Mouse (Mus musculus) C2C12 (cell line): ENCODE measurements around the gene Hist1h2ag. TPM values are rescaled to one million over a fixed set of nuclear protein-coding genes. Genes with fewer than 3 reads are reported as not detected.
A peak's percentile ranks its signal among the peaks of the same experiment; 100 is the strongest.
"Not testable (repeated sequence)": the region's sequence is repeated elsewhere in the genome, so short reads cannot be mapped to it uniquely, and the experiment has no call there.

Experiments used
- H3K27me3 ChIP-seq: one replicate; pipeline ENCODE4 v1.6.1; 2011; ENCODE audit not compliant: control insufficient read depth, insufficient read depth, insufficient read length
- H3K36me3 ChIP-seq: one replicate; pipeline ENCODE4 v1.6.1; 2011; ENCODE audit not compliant: control insufficient read depth, insufficient read depth
- H3K4me3 ChIP-seq: one replicate; pipeline ENCODE4 v1.5.1; 2011; ENCODE audit warnings: mild to moderate bottlenecking, control low read depth; ENCODE audit not compliant: poor library complexity, insufficient read depth, severe bottlenecking
- H3K79me2 ChIP-seq: one replicate; pipeline ENCODE4 v1.6.1; 2011; ENCODE audit not compliant: control insufficient read depth, insufficient read depth
- H3K79me3 ChIP-seq: one replicate; pipeline ENCODE4 v1.6.1; 2011; ENCODE audit warnings: low read depth, control low read depth
- H3ac ChIP-seq: one replicate; pipeline ENCODE3; 2011; ENCODE audit warnings: low read depth; ENCODE audit not compliant: control insufficient read depth, insufficient read length
- CEBPB ChIP-seq: IDR thresholded peaks from one replicate; pipeline ENCODE4 v1.6.1; 2011; ENCODE audit warnings: low read depth, mild to moderate bottlenecking, control low read depth, moderate library complexity
- CTCF ChIP-seq: IDR thresholded peaks from one replicate; pipeline ENCODE4 v1.5.1; 2011; ENCODE audit not compliant: control insufficient read depth, insufficient read depth, insufficient read length
- FOSL1 ChIP-seq: IDR thresholded peaks from one replicate; pipeline ENCODE4 v1.8.0; 2011; ENCODE audit warnings: mild to moderate bottlenecking, low read length; ENCODE audit not compliant: poor library complexity, insufficient read depth, severe bottlenecking
- MAX ChIP-seq: IDR thresholded peaks from one replicate; pipeline ENCODE4 v1.6.1; 2011; ENCODE audit warnings: mild to moderate bottlenecking, control low read depth
- MYOD1 ChIP-seq: IDR thresholded peaks from one replicate; pipeline ENCODE4 v1.6.1; 2011; ENCODE audit warnings: low read depth; ENCODE audit not compliant: control insufficient read depth, insufficient read length
- MYOG ChIP-seq: IDR thresholded peaks from one replicate; pipeline ENCODE4 v1.6.1; 2011; ENCODE audit not compliant: control insufficient read depth, insufficient read length; ENCODE audit errors: extremely low read depth
- USF1 ChIP-seq: IDR thresholded peaks from one replicate; pipeline ENCODE4 v1.6.1; 2011; ENCODE audit warnings: low read depth, mild to moderate bottlenecking, control low read depth, moderate library complexity
- polyA plus RNA-seq: library from polyadenylated mRNA; unstranded; fragments of >200 nt; fragmentation: generic; extraction: Trizol; gene quantifications from one replicate; pipeline ENCODE4 v1.2.1, GENCODE M21; 2012; ENCODE audit warnings: missing spikeins

The Hist1h2ag gene
- polyA plus RNA-seq, 1 experiment: 9.8 TPM

GRCm38 (mm10) chr13:22039364-22039763 lies 3.4 kb downstream of the Hist1h2ag start:
- H3K4me3 ChIP-seq: no peak overlapping the region
- H3K79me2 ChIP-seq: no peaks in the 10 kb centered on the region
- no peaks in the 10 kb centered on the region for H3K79me3 ChIP-seq
- H3ac ChIP-seq: no peak overlapping the region
- TF ChIP-seq MAX (no peak), CEBPB (no peak), CTCF (no peak), MYOG (no peak), FOSL1 (no peak), MYOD1 (no peak), USF1 (no peak)
- H3K27me3 ChIP-seq: no peaks in the 10 kb centered on the region
- no peaks in the 10 kb centered on the region for H3K36me3 ChIP-seq

GRCm38 (mm10) chr13:22037415-22037814 lies 5.3 kb downstream of the Hist1h2ag start:
- Histone ChIP-seq H3K36me3 (no peaks in the 10 kb centered on the region), H3K79me3 (no peaks in the 10 kb centered on the region), H3K4me3 (no peak overlapping the region), H3K79me2 (no peaks in the 10 kb centered on the region), H3K27me3 (no peaks in the 10 kb centered on the region), H3ac (no peak overlapping the region)
- TF ChIP-seq MAX (no peak), FOSL1 (no peak), USF1 (no peak), MYOD1 (no peak), MYOG (no peak), CEBPB (no peak), CTCF (no peak)

GRCm38 (mm10) chr13:22036986-22037385 lies 5.8 kb downstream of the Hist1h2ag start:
- Histone ChIP-seq H3K36me3 (no peaks in the 10 kb centered on the region), H3K27me3 (no peaks in the 10 kb centered on the region), H3ac (no peak overlapping the region), H3K79me2 (no peaks in the 10 kb centered on the region), H3K4me3 (no peak overlapping the region), H3K79me3 (no peaks in the 10 kb centered on the region)
- TF ChIP-seq USF1 (no peak), MYOG (no peak), FOSL1 (no peak), MAX (no peak), MYOD1 (no peak), CEBPB (no peak), CTCF (no peak)

GRCm38 (mm10) chr13:22036149-22036956 lies 6.4 kb downstream of the Hist1h2ag start:
- TF ChIP-seq USF1 (no peak), CTCF (no peak), FOSL1 (no peak), CEBPB (no peak), MAX (no peak), MYOG (no peak), MYOD1 (no peak)
- H3K36me3 ChIP-seq: no peaks in the 10 kb centered on the region
- H3K79me2 ChIP-seq: no peaks in the 10 kb centered on the region
- peak overlapping the region; percentile 83 for H3ac ChIP-seq
- H3K79me3 ChIP-seq: no peaks in the 10 kb centered on the region
- H3K27me3 ChIP-seq: no peaks in the 10 kb centered on the region
- no peak overlapping the region for H3K4me3 ChIP-seq

DNA sequence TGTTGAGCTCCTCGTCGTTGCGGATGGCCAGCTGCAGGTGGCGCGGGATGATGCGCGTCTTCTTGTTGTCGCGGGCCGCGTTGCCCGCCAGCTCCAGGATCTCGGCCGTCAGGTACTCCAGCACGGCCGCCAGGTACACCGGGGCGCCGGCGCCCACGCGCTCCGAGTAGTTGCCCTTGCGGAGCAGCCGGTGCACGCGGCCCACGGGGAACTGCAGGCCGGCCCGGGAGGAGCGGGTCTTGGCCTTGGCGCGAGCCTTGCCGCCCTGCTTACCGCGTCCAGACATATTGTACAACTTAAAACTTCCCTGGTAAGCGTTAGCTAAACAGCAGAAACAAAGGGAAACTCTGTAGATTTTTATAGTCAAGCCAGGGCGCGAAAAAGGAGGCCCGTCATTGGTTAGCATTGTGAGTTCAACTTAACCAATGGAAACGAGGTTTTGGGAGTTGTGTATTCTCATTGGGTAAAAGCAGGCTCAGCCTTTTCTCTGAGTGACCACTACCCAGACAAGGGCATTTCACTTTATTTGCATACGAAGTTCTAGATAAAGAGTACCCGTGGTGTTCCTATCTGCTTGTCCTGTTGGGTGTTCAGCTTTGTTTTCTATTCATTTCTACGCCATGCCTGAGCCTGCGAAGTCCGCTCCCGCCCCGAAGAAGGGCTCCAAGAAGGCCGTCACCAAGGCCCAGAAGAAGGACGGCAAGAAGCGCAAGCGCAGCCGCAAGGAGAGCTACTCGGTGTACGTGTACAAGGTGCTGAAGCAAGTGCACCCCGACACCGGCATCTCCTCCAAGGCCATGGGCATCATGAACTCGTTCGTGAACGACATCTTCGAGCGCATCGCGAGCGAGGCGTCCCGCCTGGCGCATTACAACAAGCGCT lies 7.2 kb downstream of the Hist1h2ag start, which contains the start of the genes Hist1h2ah and Hist1h2bk:
Hist1h2ah (minus strand) TSS at position 302 of the 882 bp plus-strand sequence.
Hist1h2bk (plus strand) TSS at position 604 of the 882 bp plus-strand sequence.
- not testable (repeated sequence) for H3K27me3 ChIP-seq, H3K79me3 ChIP-seq, H3K36me3 ChIP-seq, H3K79me2 ChIP-seq
- H3ac ChIP-seq: peak within 1 kb of the TSS; percentile 83
- H3K4me3 ChIP-seq: peak within 1 kb of the TSS; percentile 45
